Mouse (Mus musculus) erythroblast, embryonic 14.5 days (primary cell): Measurements from ENCODE around the gene Sox5.

Experiments
- GATA1 ChIP-seq: IDR thresholded peaks from 2 replicates; pipeline ENCODE4 v1.6.1; 2012; ENCODE audit warnings: low read length, inconsistent platforms, mixed read lengths
- TAL1 ChIP-seq: IDR thresholded peaks from 3 replicates; pipeline ENCODE4 v1.6.1; 2012; ENCODE audit warnings: low read length, inconsistent platforms, mixed read lengths

- TF ChIP-seq GATA1 (no peak), TAL1 (no peak)
Measured at GRCm38 (mm10) chr6:144251222-144252170, 530.3 kb downstream of the Sox5 start.
